Mouse (Mus musculus) embryo, embryonic 10.5 days (tissue): ENCODE measurements at regions not wholly inside any gene's neighbourhood (a gene's known extent, or its start where the extent isn't known, plus 50 kb on each side); places are given as distances from the start of the nearest gene placed in this dataset.

Experiments
- DNase-seq: peaks from one replicate; pipeline ENCODE4 v3.0.0-alpha.2; 2015; ENCODE audit warnings: low spot score

- DNase-seq = no peak
Observed at GRCm38 (mm10) chr4:93225105-93225504, 110.2 kb downstream of the Tusc1 start.

- DNase-seq = peak; percentile 8
Observed at GRCm38 (mm10) chr4:93220747-93221146, 114.6 kb downstream of the Tusc1 start.

- DNase-seq = no peak
Observed at GRCm38 (mm10) chr4:93208399-93208798, 126.9 kb downstream of the Tusc1 start.

- no peak for DNase-seq
Observed at GRCm38 (mm10) chr4:93199811-93200210, 135.5 kb downstream of the Tusc1 start.

- no peak for DNase-seq
Observed at GRCm38 (mm10) chr4:93184332-93184731, 151.0 kb downstream of the Tusc1 start.
